Mouse (Mus musculus): ENCODE results near the gene Fnip2. TPM values are rescaled to one million over a fixed set of nuclear protein-coding genes. Genes with fewer than 3 reads are reported as not detected.

Gene Fnip2
- total and polyA plus RNA-seq, 3 experiments, result 3.2 to 71.3 (median 57.6) TPM

DNA sequence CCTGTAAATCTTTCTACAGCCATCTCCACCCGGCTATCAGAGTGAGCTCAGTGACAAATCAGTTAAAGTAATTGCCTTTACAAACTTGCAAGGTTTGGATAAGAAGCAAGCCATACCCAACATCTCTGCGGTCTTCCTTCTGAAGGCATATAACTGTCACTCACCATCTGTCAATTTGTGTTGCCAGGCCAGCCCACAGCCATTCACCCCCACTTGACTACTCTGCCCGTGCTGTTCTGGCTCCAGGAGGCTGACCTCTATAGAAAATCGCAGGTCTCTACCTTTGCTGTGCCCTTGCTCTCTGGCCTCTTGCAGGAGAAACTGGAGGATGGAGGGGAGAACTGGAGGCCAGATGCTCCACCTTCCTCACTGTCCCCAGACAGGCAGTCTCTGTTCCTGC lies 88.7 kb downstream of the Fnip2 start:
- peaks cover 51% of the 10 kb centered on the region for H3K4me1 ChIP-seq (ENCODE audit: insufficient read depth, low read depth, low read length)
- peak; percentile 54 for ATAC-seq (ENCODE audit: extremely low read depth, insufficient number of reproducible peaks, low FRiP score, poor library complexity, severe bottlenecking)
- peaks cover 86% of the 10 kb centered on the region for H3K36me3 ChIP-seq (replicated peaks)
- H3K9me3 ChIP-seq (replicated peaks), result no peaks in the 10 kb centered on the region
- no peaks in the 10 kb centered on the region for H3K27me3 ChIP-seq (ENCODE audit: insufficient read depth, low read length)
- peak overlapping the region; percentile 58; the same call in 1 of the 2 replicates for H3K4me3 ChIP-seq (ENCODE audit: low read depth, low read length)
- TF ChIP-seq GATA1 (IDR thresholded peaks at IDR 0.05; ENCODE audit: borderline replicate concordance, low read length) (no peak), CTCF (IDR thresholded peaks at IDR 0.05; ENCODE audit: low read depth, low read length) (no peak), POLR2AphosphoS5 (IDR thresholded peaks at IDR 0.05; ENCODE audit: insufficient replicate concordance, low read depth, low read length) (no peak), TAL1 (conservative IDR thresholded peaks at IDR 0.05; ENCODE audit: low read depth, low read length) (no peak), GATA2 (IDR thresholded peaks at IDR 0.05; ENCODE audit: borderline replicate concordance, low read depth, low read length) (no peak)
- peak; percentile 48 for DNase-seq (ENCODE audit: low spot score)

DNA sequence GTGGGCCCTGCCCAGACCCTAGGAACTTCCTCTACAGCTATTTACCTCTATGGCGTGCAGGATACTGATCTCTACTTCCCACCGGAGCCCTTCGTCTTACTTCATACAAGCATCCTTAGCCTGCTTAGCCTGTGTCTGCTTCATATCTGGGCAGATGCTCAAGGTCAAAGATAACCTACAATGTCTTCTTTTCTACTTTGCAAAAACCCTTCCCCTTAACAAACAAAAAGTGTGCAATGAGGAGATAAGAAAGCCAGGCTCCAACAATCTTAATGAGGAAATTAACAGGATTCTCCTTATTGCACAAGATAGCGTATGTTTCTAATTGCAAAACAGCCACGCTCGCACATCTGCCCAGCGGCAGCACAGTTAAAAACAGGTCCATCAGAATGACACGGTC lies 89.2 kb downstream of the Fnip2 start:
- H3K36me3 ChIP-seq (replicated peaks), result peaks cover 86% of the 10 kb centered on the region
- peak; percentile 79 for ATAC-seq (ENCODE audit: extremely low read depth, insufficient number of reproducible peaks, low FRiP score, poor library complexity, severe bottlenecking)

DNA sequence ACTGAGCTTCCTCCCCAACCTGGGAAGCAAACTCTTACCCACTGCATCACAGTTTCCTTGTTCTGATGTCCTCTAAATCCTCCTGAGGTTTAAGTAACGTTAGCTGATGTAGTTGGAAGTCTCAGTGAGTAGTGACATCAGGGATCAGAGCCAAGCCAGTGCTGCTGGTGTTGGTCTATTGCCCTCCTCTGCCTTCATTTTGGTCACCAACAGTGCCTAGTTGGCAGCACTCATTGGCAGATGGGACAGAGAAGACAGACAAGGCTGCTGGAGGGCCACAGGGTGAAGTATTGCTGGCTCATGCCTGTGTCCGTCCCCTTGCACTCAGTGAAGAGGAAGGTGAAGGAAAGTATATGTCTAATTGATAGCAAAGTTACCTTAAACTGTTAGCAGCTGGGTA lies 91.6 kb downstream of the Fnip2 start:
- DNase-seq (ENCODE audit: low spot score) (no peak), ATAC-seq (ENCODE audit: extremely low read depth, insufficient number of reproducible peaks, low FRiP score, poor library complexity, severe bottlenecking) (no peak)
- no peaks in the 10 kb centered on the region for H3K9me3 ChIP-seq (replicated peaks)
- peaks cover 90% of the 10 kb centered on the region for H3K36me3 ChIP-seq (replicated peaks)
- no peaks in the 10 kb centered on the region for H3K27me3 ChIP-seq (ENCODE audit: insufficient read depth, low read length)
- H3K4me1 ChIP-seq (ENCODE audit: insufficient read depth, low read depth, low read length), result peaks cover 44% of the 10 kb centered on the region
- H3K4me3 ChIP-seq (ENCODE audit: low read depth, low read length), result no peak overlapping the region
- TF ChIP-seq GATA2 (IDR thresholded peaks at IDR 0.05; ENCODE audit: borderline replicate concordance, low read depth, low read length) (no peak), GATA1 (IDR thresholded peaks at IDR 0.05; ENCODE audit: borderline replicate concordance, low read length) (no peak), POLR2AphosphoS5 (IDR thresholded peaks at IDR 0.05; ENCODE audit: insufficient replicate concordance, low read depth, low read length) (no peak), CTCF (IDR thresholded peaks at IDR 0.05; ENCODE audit: low read depth, low read length) (no peak), TAL1 (conservative IDR thresholded peaks at IDR 0.05; ENCODE audit: low read depth, low read length) (no peak)

More for the DNA sequence above, 89.2 kb downstream of the Fnip2 start:
- Histone ChIP-seq H3K27me3 (ENCODE audit: insufficient read depth, low read length) (no peaks in the 10 kb centered on the region), H3K9me3 (replicated peaks) (no peaks in the 10 kb centered on the region), H3K4me3 (ENCODE audit: low read depth, low read length) (no peak overlapping the region; the same call in 1 of the 2 replicates), H3K4me1 (ENCODE audit: insufficient read depth, low read depth, low read length) (peaks cover 51% of the 10 kb centered on the region)
- TF ChIP-seq TAL1 (conservative IDR thresholded peaks at IDR 0.05; ENCODE audit: low read depth, low read length) (peak; percentile 61; the same call in 1 of the 2 replicates), GATA1 (IDR thresholded peaks at IDR 0.05; ENCODE audit: borderline replicate concordance, low read length) (no peak), POLR2AphosphoS5 (IDR thresholded peaks at IDR 0.05; ENCODE audit: insufficient replicate concordance, low read depth, low read length) (no peak)
- DNase-seq (ENCODE audit: low spot score), result peak; percentile 28

DNA sequence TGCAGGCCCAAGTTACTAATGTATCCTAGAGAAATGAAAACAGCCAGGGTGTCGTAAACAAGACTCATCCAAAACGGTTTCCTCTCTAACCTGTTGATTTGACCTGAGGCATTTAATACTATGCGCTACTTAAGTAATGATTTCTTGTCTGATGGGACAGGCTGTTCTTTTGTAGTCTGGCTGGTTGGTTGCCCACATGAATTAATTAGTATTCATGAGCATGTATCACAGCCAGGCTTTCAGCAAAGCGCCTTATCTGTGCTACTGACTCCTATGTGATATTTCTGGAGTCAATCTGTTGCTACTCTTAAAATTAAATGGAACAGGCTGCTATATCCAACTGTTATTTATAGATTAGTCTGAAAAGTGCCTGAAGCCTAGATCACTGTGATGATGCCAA lies 92.7 kb downstream of the Fnip2 start:
- Histone ChIP-seq H3K27me3 (ENCODE audit: insufficient read depth, low read length) (no peaks in the 10 kb centered on the region), H3K36me3 (replicated peaks) (peaks cover 90% of the 10 kb centered on the region), H3K4me3 (ENCODE audit: low read depth, low read length) (no peak overlapping the region), H3K4me1 (ENCODE audit: insufficient read depth, low read depth, low read length) (peaks cover 38% of the 10 kb centered on the region), H3K9me3 (replicated peaks) (no peaks in the 10 kb centered on the region)
- TF ChIP-seq TAL1 (conservative IDR thresholded peaks at IDR 0.05; ENCODE audit: low read depth, low read length) (no peak), GATA2 (IDR thresholded peaks at IDR 0.05; ENCODE audit: borderline replicate concordance, low read depth, low read length) (no peak), POLR2AphosphoS5 (IDR thresholded peaks at IDR 0.05; ENCODE audit: insufficient replicate concordance, low read depth, low read length) (no peak), CTCF (IDR thresholded peaks at IDR 0.05; ENCODE audit: low read depth, low read length) (no peak), GATA1 (IDR thresholded peaks at IDR 0.05; ENCODE audit: borderline replicate concordance, low read length) (no peak)
- ATAC-seq (ENCODE audit: extremely low read depth, insufficient number of reproducible peaks, low FRiP score, poor library complexity, severe bottlenecking), result no peak
- DNase-seq (ENCODE audit: low spot score), result no peak

DNA sequence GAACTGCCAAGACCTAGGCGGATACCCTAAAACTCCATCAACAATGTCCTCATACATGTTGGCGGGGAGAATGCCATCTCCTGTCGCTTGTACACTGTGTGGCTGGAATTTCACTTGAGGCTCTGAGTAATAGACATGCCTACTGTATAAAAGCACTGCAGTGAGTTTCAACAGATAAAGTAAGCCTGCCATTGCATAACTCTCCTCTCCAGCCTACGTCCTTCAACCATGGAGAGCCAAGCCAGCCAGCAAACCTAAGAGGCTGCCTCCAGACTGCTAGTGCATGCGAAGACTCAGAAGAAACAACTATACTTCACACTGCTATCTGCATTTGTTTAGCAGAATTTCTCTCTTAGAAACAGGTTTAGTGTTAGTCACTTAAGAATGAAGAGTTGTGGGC lies 95.2 kb downstream of the Fnip2 start:
- peaks cover 93% of the 10 kb centered on the region for H3K36me3 ChIP-seq (replicated peaks)
- no peak for ATAC-seq (ENCODE audit: extremely low read depth, insufficient number of reproducible peaks, low FRiP score, poor library complexity, severe bottlenecking)

DNA sequence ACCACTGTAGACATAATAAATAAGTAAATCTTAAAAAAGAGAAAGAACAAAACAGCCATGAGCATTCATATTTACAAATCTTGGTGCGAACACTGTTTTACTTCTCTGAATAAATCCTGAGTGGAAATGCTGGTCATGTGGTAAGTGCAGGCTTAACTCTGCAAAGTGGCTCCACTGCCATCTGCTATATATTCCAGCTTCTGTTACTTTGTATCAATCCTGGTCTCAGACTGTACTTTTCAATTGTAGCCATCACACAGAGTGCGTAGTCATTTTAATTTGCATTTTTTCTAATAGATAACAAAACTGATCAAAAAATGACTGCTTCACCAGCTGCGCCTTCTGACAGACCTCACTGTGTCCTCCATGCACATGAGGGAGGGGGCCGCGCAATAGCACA lies 98.2 kb downstream of the Fnip2 start:
- no peak for TF ChIP-seq TAL1 (conservative IDR thresholded peaks at IDR 0.05; ENCODE audit: low read depth, low read length)
- TF ChIP-seq CTCF (IDR thresholded peaks at IDR 0.05; ENCODE audit: low read depth, low read length), result no peak
- no peak for TF ChIP-seq GATA2 (IDR thresholded peaks at IDR 0.05; ENCODE audit: borderline replicate concordance, low read depth, low read length)
- no peak for TF ChIP-seq POLR2AphosphoS5 (IDR thresholded peaks at IDR 0.05; ENCODE audit: insufficient replicate concordance, low read depth, low read length)
- Histone ChIP-seq H3K4me3 (ENCODE audit: low read depth, low read length) (no peak overlapping the region), H3K27me3 (ENCODE audit: insufficient read depth, low read length) (no peaks in the 10 kb centered on the region), H3K9me3 (replicated peaks) (no peaks in the 10 kb centered on the region), H3K36me3 (replicated peaks) (peaks cover 94% of the 10 kb centered on the region), H3K4me1 (ENCODE audit: insufficient read depth, low read depth, low read length) (peaks cover 15% of the 10 kb centered on the region; the same call in 1 of the 2 replicates)
- no peak for ATAC-seq (ENCODE audit: extremely low read depth, insufficient number of reproducible peaks, low FRiP score, poor library complexity, severe bottlenecking)
- no peak for DNase-seq (ENCODE audit: low spot score)

More for the DNA sequence above, 95.2 kb downstream of the Fnip2 start:
- no peak for DNase-seq (ENCODE audit: low spot score)
- H3K9me3 ChIP-seq (replicated peaks), result no peaks in the 10 kb centered on the region
- no peaks in the 10 kb centered on the region for H3K27me3 ChIP-seq (ENCODE audit: insufficient read depth, low read length)
- no peak overlapping the region for H3K4me3 ChIP-seq (ENCODE audit: low read depth, low read length)
- TF ChIP-seq TAL1 (conservative IDR thresholded peaks at IDR 0.05; ENCODE audit: low read depth, low read length) (no peak), CTCF (IDR thresholded peaks at IDR 0.05; ENCODE audit: low read depth, low read length) (no peak)
- H3K4me1 ChIP-seq (ENCODE audit: insufficient read depth, low read depth, low read length), result peaks cover 22% of the 10 kb centered on the region; the same call in 1 of the 2 replicates

Measured in G1E (cell line).